Mouse (Mus musculus) bone marrow macrophage, adult 2 months (primary cell): Measurements from ENCODE around the gene Pnpla2.

Source experiments
- CTCF ChIP-seq: IDR thresholded peaks from 2 replicates; pipeline ENCODE4 v1.5.1; 2012; ENCODE audit warnings: low read depth, mild to moderate bottlenecking, low read length, moderate library complexity
- POLR2A ChIP-seq: IDR thresholded peaks from 2 replicates; pipeline ENCODE4 v1.6.1; 2012; ENCODE audit warnings: mild to moderate bottlenecking, low read depth, low read length, borderline replicate concordance

GRCm38 (mm10) chr7:141469352-141469751 lies 14.4 kb downstream of the Pnpla2 start:
- TF ChIP-seq POLR2A (no peak), CTCF (no peak)
